Mouse (Mus musculus) ES-E14 (cell line): ENCODE results near the gene Dlx2. TPM values are rescaled to one million over a fixed set of nuclear protein-coding genes. Genes with fewer than 3 reads are reported as not detected.
A peak's percentile ranks its signal among the peaks of the same experiment; 100 is the strongest.

ENCODE experiments used
- DNase-seq: peaks from one replicate; pipeline ENCODE4 v3.0.0-alpha.2; 2013; ENCODE audit warnings: low read depth, low spot score
- H3K27ac ChIP-seq: 2 replicates; pipeline ENCODE4 v1.5.1; 2012; ENCODE audit warnings: low read depth, mild to moderate bottlenecking, low read length, moderate library complexity, mixed read lengths; ENCODE audit not compliant: poor library complexity, insufficient read depth, severe bottlenecking
- H3K36me3 ChIP-seq: 2 replicates; pipeline ENCODE4 v1.6.1; 2012; ENCODE audit warnings: mild to moderate bottlenecking, low read length, moderate library complexity, mixed read lengths; ENCODE audit not compliant: control insufficient read depth, poor library complexity, insufficient read depth, severe bottlenecking
- H3K4me1 ChIP-seq, 2 experiments: fragments of 150-350 bp in 1 of 2; sonication (generic) in 1 of 2; 2 replicates each; pipeline ENCODE4 v1.6.1; 2012; ENCODE audit warnings: low read length in 2 of 2, mild to moderate bottlenecking in 1 of 2, mixed read lengths in 1 of 2; ENCODE audit not compliant: control insufficient read depth in 2 of 2, insufficient read depth in 2 of 2, poor library complexity in 1 of 2
- H3K4me3 ChIP-seq, 2 experiments: fragments of 150-350 bp in 1 of 2; sonication (generic) in 1 of 2; 2 replicates each; pipeline ENCODE4 v1.5.1; 2012; ENCODE audit warnings: low read length in 2 of 2, low read depth in 1 of 2, mild to moderate bottlenecking in 1 of 2, mixed read lengths in 1 of 2; ENCODE audit not compliant: insufficient read depth in 1 of 2, poor library complexity in 1 of 2, severe bottlenecking in 1 of 2
- H3K9ac ChIP-seq: 2 replicates; pipeline ENCODE4 v1.6.1; 2012; ENCODE audit warnings: low read depth, mild to moderate bottlenecking, low read length, mixed read lengths; ENCODE audit not compliant: poor library complexity, insufficient read depth, severe bottlenecking
- H3K9me3 ChIP-seq: fragments of 150-350 bp; sonication (generic); 2 replicates; pipeline ENCODE4 v1.6.1; 2012; ENCODE audit warnings: low read depth, mild to moderate bottlenecking, low read length; ENCODE audit not compliant: control insufficient read depth, insufficient read depth
- CHD2 ChIP-seq: IDR thresholded peaks from 2 replicates; pipeline ENCODE4 v1.6.1; 2014; ENCODE audit warnings: mild to moderate bottlenecking, low read depth, low read length, inconsistent platforms
- HCFC1 ChIP-seq: IDR thresholded peaks from 2 replicates; pipeline ENCODE4 v1.6.1; 2012; ENCODE audit warnings: low read length, inconsistent platforms, borderline replicate concordance; ENCODE audit not compliant: insufficient read depth
- MAFK ChIP-seq: IDR thresholded peaks from 2 replicates; pipeline ENCODE4 v1.6.1; 2014; ENCODE audit warnings: mild to moderate bottlenecking, low read depth, low read length, inconsistent platforms; ENCODE audit not compliant: insufficient read depth
- ZC3H11A ChIP-seq: IDR thresholded peaks from 2 replicates; pipeline ENCODE4 v1.6.1; 2012; ENCODE audit warnings: low read depth, mild to moderate bottlenecking, inconsistent platforms, low read length, borderline replicate concordance
- ZNF384 ChIP-seq: IDR thresholded peaks from 2 replicates; pipeline ENCODE4 v1.6.1; 2012; ENCODE audit warnings: low read depth, low read length, inconsistent platforms
- in situ Hi-C, 2 experiments: fragments of 600-800 bp; cut with MboI; formaldehyde crosslinking; loops; one replicate each; pipeline ENCODE4 v1.15.1; 2025; ENCODE audit warnings: low sequenced_read_pairs in 2 of 2, inconsistent platforms in 1 of 2; ENCODE audit not compliant: unreplicated experiment in 2 of 2
- total RNA-seq: library from RNA; depleted of rRNA; stranded (reverse); fragments of 300-350 nt; gene quantifications from 2 replicates; pipeline ENCODE4 v1.2.3, GENCODE M21; 2012; rRNA removed

Dlx2 gene
- total RNA-seq, result 0.16 and 0.80 TPM in 2 replicates

- no peaks in the 10 kb centered on the region for H3K9me3 ChIP-seq
- peak within 1 kb of the TSS; percentile 66 to 76 for H3K4me3 ChIP-seq
- DNase-seq, result no peak
- TF ChIP-seq HCFC1 (no peak), CHD2 (no peak), ZNF384 (no peak), ZC3H11A (no peak), MAFK (no peak)
- no peaks in the 10 kb centered on the region for H3K36me3 ChIP-seq
- H3K9ac ChIP-seq, result 0 out of 2 replicates have a peak within 1 kb of the TSS, but pooled peaks have one; percentile 23
- no peak within 1 kb of the TSS for H3K27ac ChIP-seq
- in situ Hi-C loops, result loop anchor here (5.0 to 25.0 kb wide), 4 partner anchors 94 to 1959 kb away; partner anchors contain the start of genes Lrp2 (in 1 of the 2) and Metap1d (in 1 of the 2)
- H3K4me1 ChIP-seq, result peaks cover 0 to 8% of the 10 kb centered on the region in 2 experiments; a peak in 1 of 4 replicates
Measured at GRCm38 (mm10) chr2:71546640-71547071, at the start of gene Dlx2. Gene Dlx2 (minus strand): TSS chr2:71546754.

DNA sequence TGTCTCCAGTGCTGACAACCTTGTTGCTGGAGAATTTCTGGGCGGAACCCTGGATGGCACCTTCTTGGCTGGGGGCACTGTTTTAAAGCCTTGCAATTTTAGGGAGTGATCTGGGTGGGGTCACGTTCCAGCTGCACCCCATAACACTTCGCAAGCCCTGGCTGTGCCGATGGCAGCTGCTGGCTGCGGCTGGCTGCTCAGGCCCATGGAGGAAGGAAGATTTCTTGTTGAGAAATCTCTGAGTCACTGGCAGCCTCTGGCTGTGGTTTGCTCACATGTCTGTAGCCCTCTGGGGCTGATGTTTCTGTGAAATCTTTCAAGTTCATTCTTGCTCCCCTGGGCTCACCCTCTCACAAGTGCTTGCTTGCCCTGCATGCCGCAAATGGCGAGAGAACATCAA lies 47.9 kb upstream of the Dlx2 start:
- no peaks in the 10 kb centered on the region for H3K9me3 ChIP-seq

DNA sequence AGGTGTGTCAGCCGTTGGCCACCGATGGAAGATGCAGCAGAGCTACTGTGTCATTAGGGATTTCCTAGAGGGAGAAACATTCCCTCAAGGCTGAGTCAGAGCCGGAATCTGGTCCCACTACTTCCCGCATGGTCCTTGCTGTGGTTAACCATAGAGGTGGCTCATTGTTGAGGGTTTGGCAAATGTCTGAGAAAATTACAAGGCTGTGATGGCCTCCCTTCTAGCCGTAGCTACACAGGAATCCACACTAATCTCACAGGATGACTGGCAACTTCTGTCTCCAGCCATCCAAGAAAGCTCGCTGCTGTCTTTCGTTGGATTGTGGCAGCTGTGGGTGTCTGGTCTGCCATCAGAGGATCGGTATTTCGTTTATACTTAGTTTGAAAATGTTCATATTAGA lies 42.6 kb upstream of the Dlx2 start:
- H3K9ac ChIP-seq, result no peak overlapping the region
- H3K27ac ChIP-seq, result no peak overlapping the region
- no peak for TF ChIP-seq ZC3H11A
- TF ChIP-seq CHD2, result no peak
- TF ChIP-seq MAFK, result no peak
- TF ChIP-seq HCFC1, result no peak
- no peak for TF ChIP-seq ZNF384
- H3K36me3 ChIP-seq, result no peaks in the 10 kb centered on the region
- no peak overlapping the region for H3K4me3 ChIP-seq
- H3K9me3 ChIP-seq, result no peaks in the 10 kb centered on the region
- no peaks in the 10 kb centered on the region for H3K4me1 ChIP-seq
- in situ Hi-C loops, result loop anchor here (10.0 to 25.0 kb wide), 2 partner anchors 246 to 373 kb away; no protein-coding TSS in a partner anchor
- no peak for DNase-seq

More for the DNA sequence above, 47.9 kb upstream of the Dlx2 start:
- no peak for TF ChIP-seq ZNF384
- TF ChIP-seq CHD2, result no peak
- no peak for TF ChIP-seq MAFK
- no peak for TF ChIP-seq ZC3H11A
- TF ChIP-seq HCFC1, result no peak
- H3K9ac ChIP-seq, result no peak overlapping the region
- H3K36me3 ChIP-seq, result no peaks in the 10 kb centered on the region
- DNase-seq, result no peak
- no peak overlapping the region for H3K4me3 ChIP-seq
- in situ Hi-C loops, result loop anchor here (25.0 kb wide), 1 partner anchor 368 kb away; no protein-coding TSS in a partner anchor
- no peak overlapping the region for H3K27ac ChIP-seq
- 0 out of 4 replicates have a peak, but pooled peaks cover 2% of the 10 kb centered on the region in 2 experiments for H3K4me1 ChIP-seq

- Histone ChIP-seq H3K4me1 (0 out of 4 replicates have a peak, but pooled peaks cover 0 to 2% of the 10 kb centered on the region in 2 experiments), H3K27ac (no peak overlapping the region), H3K36me3 (no peaks in the 10 kb centered on the region), H3K4me3 (peak overlapping the region in 1 of 2 experiments; percentile 86; a peak in 1 of 4 replicates), H3K9me3 (no peaks in the 10 kb centered on the region), H3K9ac (no peak overlapping the region)
- no peak for DNase-seq
- TF ChIP-seq ZNF384, result no peak
- in situ Hi-C loops, result loop anchor here (10.0 to 25.0 kb wide), 2 partner anchors 253 to 381 kb away; no protein-coding TSS in a partner anchor
Measured at GRCm38 (mm10) chr2:71581488-71581887, 34.9 kb upstream of the Dlx2 start.
